Mouse (Mus musculus) stomach, embryonic 14.5 days (tissue): Measurements from ENCODE around the gene Usp37. TPM values are rescaled to one million over a fixed set of nuclear protein-coding genes. Genes with fewer than 3 reads are reported as not detected.

ENCODE experiments used
- ATAC-seq: fragments of 200-750 bp; cut with Nextera tagmentation; 2 replicates; pipeline ENCODE4 v1.8.0; 2017; ENCODE audit warnings: low read depth, moderate TSS enrichment; ENCODE audit not compliant: insufficient number of reproducible peaks, insufficient read depth, low FRiP score
- H3K27ac ChIP-seq: fragments of 300-500 bp; sonication (generic); 2 replicates; pipeline ENCODE4 v1.5.1; 2014; ENCODE audit warnings: mild to moderate bottlenecking, low read length, moderate library complexity, mixed read lengths
- H3K27me3 ChIP-seq: fragments of 300-500 bp; sonication (generic); 2 replicates; pipeline ENCODE4 v1.6.1; 2014; ENCODE audit warnings: low read length, control low read depth, mixed read lengths; ENCODE audit not compliant: control insufficient read depth, insufficient read depth
- H3K36me3 ChIP-seq: fragments of 300-500 bp; sonication (generic); 2 replicates; pipeline ENCODE4 v1.6.1; 2014; ENCODE audit warnings: mild to moderate bottlenecking, control low read depth, low read length, moderate library complexity, mixed read lengths; ENCODE audit not compliant: control insufficient read depth, insufficient read depth
- H3K4me1 ChIP-seq: fragments of 300-500 bp; sonication (generic); 2 replicates; pipeline ENCODE4 v1.6.1; 2014; ENCODE audit warnings: low read length, control low read depth, mixed read lengths; ENCODE audit not compliant: control insufficient read depth, insufficient read depth
- H3K4me2 ChIP-seq: fragments of 300-500 bp; sonication (generic); replicated peaks from 2 replicates; pipeline ENCODE4 v1.6.1; 2014; ENCODE audit warnings: low read depth, low read length, control low read depth
- H3K4me3 ChIP-seq: fragments of 300-500 bp; sonication (generic); 2 replicates; pipeline ENCODE4 v1.5.1; 2014; ENCODE audit warnings: low read depth, low read length, control low read depth
- H3K9ac ChIP-seq: fragments of 300-500 bp; sonication (generic); replicated peaks from 2 replicates; pipeline ENCODE4 v1.6.1; 2014; ENCODE audit warnings: low read depth, mild to moderate bottlenecking, control low read depth, low read length, moderate library complexity, mixed read lengths
- H3K9me3 ChIP-seq: fragments of 300-500 bp; sonication (generic); 2 replicates; pipeline ENCODE4 v1.6.1; 2016; ENCODE audit warnings: low read depth, low read length, control low read depth; ENCODE audit not compliant: control insufficient read depth
- WGBS: fragments of 180-500 bp; shearing (Covaris S2); extraction: QIAGEN DNeasy Blood & Tissue Kit; methylation state at CpG from one replicate; pipeline ENCODE4 v1.1.7; 2014; 5-methylcytosine and 5-hydroxymethylcytosine counted together
- polyA plus RNA-seq: library from polyadenylated mRNA; unstranded; fragments of >200 nt; fragmentation: Nextera tagmentation; extraction: Ambion mirVana; gene quantifications from 2 replicates; pipeline ENCODE4 v1.2.1, GENCODE M21; 2014

Gene Usp37
- polyA plus RNA-seq, 1 experiment from 2014 or later: 43.0 TPM

DNA sequence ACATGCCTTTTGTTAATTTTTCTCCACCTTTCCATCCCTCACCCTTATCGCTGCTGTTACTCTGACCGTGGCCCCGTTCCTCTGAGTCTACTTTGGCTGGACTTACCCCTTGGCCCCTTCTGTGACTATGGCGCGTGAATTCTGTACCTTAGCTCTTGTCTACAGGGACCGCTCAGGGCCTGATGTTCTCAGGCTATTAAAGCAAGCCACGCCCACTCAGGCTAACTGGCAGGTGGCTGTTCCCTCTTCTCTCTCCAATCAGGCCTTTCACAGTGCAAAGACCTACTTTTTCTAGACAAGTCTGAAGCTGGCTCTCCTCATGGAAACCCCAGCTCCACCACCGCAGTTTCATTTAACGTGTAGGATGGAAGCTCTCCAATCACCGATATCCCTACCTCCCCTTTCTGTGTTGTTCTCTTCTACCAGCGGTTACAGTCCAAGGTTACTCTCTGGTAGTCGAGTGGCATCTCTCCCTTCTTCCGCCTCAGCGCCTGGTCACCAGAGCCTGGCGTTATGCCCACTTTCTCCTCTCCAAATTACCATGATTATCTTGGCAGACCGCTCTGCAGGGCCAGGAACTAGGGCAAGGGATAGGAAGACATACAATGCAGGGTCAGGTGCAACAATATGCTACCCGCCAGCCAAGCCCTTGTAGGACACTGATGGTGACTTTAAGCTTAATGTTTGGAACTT lies 125.2 kb downstream of the Usp37 start:
- H3K9ac ChIP-seq: no peak overlapping the region
- no peak overlapping the region for H3K27ac ChIP-seq
- H3K27me3 ChIP-seq: no peaks in the 10 kb centered on the region
- WGBS: 74% methylated on average over 17 of the region's 17 CpGs
- H3K4me2 ChIP-seq: no peak overlapping the region
- no peaks in the 10 kb centered on the region for H3K9me3 ChIP-seq
- no peaks in the 10 kb centered on the region for H3K36me3 ChIP-seq
- peaks cover 4% of the 10 kb centered on the region; the same call in 1 of the 2 replicates for H3K4me1 ChIP-seq
- H3K4me3 ChIP-seq: no peak overlapping the region
- ATAC-seq: no peak

DNA sequence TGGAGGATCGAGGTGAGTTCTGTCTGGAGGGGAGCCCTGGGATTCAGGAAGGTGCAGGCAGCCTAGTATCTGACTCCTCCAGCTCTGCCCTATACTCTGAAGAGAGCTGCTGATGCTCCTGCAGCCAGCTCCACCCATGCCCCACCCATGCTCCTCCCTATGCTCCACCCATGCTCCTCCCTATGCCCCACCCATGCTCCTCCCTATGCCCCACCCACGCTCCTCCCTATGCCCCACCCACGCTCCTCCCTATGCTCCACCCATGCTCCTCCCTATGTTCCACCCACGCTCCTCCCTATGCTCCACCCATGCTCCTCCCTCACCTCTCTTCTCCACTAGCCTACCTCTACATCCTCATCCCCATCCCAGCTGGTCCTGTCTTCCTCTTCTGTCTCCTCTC lies 128.9 kb downstream of the Usp37 start:
- no peaks in the 10 kb centered on the region for H3K36me3 ChIP-seq
- no peak overlapping the region for H3K27ac ChIP-seq
- no peaks in the 10 kb centered on the region for H3K4me1 ChIP-seq
- H3K4me3 ChIP-seq: no peak overlapping the region
- no peaks in the 10 kb centered on the region for H3K27me3 ChIP-seq
- no peak overlapping the region for H3K9ac ChIP-seq
- no peaks in the 10 kb centered on the region for H3K9me3 ChIP-seq
- ATAC-seq: no peak
- 38% methylated on average over 4 of the region's 4 CpGs for WGBS
- no peak overlapping the region for H3K4me2 ChIP-seq

DNA sequence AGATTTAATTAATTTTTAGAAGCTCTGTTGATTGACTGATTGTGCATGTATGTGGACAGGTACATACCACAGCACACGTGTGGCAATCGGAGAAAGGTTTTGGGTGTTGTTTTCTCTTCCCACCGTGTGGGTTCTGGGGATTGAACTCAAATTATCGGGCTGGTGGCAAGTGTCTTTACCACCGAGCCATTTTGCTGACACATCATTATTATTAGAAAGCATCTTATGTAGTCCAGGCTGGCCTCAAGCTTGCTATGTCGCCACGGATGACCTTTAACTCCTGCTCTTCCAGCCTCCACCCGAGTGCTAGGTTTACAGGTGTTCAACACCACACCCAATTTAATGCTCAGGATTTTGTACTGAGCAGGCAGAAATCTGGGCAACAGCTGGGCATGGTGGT lies 131.4 kb downstream of the Usp37 start:
- H3K4me3 ChIP-seq: no peak overlapping the region
- no peak overlapping the region for H3K27ac ChIP-seq
- H3K27me3 ChIP-seq: no peaks in the 10 kb centered on the region
- H3K9me3 ChIP-seq: no peaks in the 10 kb centered on the region
- H3K9ac ChIP-seq: no peak overlapping the region
- no peaks in the 10 kb centered on the region for H3K36me3 ChIP-seq
- H3K4me2 ChIP-seq: no peak overlapping the region
- no peaks in the 10 kb centered on the region for H3K4me1 ChIP-seq
- ATAC-seq: no peak
- WGBS: 81% methylated on average over 8 of the region's 8 CpGs

DNA sequence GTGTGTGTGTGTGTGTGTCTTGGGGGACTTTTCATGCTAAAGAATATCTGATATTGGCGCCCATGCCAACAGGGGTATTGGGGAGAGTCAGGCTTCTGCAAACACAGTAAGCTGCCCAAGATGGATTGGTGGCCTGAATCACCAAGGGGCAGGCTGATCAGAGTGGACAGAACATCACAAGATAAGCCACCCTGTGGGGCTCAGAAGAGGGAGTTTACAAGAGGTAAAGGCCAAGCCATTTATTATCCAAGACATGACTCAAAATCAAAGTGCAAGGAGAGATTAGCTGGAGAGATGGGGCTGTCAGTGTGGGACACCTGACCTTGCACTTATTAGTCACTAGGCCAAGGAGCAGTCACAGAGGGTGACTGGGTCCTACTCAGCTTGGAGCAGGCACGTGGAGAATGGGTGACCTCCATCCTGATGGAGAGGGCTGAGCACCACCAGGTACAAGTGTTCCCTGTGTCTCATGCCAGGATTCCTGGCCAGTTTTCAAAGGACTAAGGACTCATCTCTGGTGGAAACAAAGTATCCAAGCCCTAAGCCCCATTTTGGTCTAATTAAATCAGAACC lies 132.2 kb downstream of the Usp37 start:
- Histone ChIP-seq H3K4me1 (no peaks in the 10 kb centered on the region), H3K4me2 (no peak overlapping the region), H3K9me3 (no peaks in the 10 kb centered on the region), H3K27me3 (no peaks in the 10 kb centered on the region), H3K27ac (no peak overlapping the region), H3K9ac (no peak overlapping the region), H3K4me3 (no peak overlapping the region), H3K36me3 (no peaks in the 10 kb centered on the region)
- no peak for ATAC-seq
- WGBS: 34% methylated on average over 2 of the region's 2 CpGs

DNA sequence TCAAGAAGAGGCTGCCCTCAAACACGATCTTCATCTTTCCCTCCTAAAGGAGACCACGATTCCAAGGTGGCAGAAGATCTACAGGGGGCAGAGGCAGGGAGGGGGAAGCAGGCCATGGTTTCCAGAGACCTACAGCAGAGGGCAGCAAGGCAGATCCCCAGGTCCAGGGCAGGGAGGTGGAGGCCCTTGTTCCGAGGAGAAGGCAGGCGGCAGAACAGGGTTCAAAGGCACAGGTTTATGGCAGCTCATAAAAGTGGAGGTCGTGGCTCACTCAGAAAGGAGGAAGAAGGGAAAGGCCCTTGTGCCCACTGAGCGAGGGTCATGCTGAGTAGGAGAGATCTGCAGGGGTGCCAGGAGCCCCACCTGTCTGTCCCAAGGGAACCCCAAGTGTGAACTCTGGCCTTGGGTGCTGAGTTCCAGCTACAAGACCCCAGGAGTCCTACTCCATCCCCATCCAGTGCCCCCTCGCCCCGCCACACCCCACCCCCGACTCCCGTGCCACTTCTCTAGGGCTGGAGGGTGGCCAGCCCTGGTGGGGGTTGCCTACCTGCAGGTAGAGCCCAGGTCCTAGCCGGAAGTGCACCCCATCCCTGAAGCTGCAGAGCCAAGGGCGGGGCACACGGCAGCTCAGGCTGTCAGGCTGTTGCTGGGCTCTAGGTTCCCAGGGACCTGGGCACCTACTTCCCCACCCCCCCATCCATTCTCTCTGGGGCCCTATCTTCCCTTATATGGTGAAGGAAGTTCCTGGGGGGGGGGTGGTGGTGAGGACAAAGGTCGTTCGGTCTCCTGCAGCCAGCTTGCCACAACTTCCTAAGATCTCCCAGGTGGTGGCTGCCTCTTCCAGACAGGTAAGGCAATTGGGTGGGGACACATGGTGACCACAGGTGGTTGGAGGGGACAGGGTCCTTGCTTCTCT lies 135.2 kb downstream of the Usp37 start, which contains the start of gene Vil1:
Gene Vil1 (plus strand): TSS at position 788 of the 916 bp plus-strand sequence.
- H3K4me3 ChIP-seq: no peak within 1 kb of the TSS
- peak; percentile 66 for ATAC-seq
- H3K27ac ChIP-seq: peak within 1 kb of the TSS; percentile 33; the same call in 1 of the 2 replicates
- no peaks in the 10 kb centered on the region for H3K9me3 ChIP-seq
- no peak within 1 kb of the TSS for H3K9ac ChIP-seq
- no peaks in the 10 kb centered on the region for H3K36me3 ChIP-seq
- H3K27me3 ChIP-seq: no peaks in the 10 kb centered on the region
- H3K4me1 ChIP-seq: no peaks in the 10 kb centered on the region
- 48% methylated on average over 15 of the region's 15 CpGs for WGBS
- no peak within 1 kb of the TSS for H3K4me2 ChIP-seq

DNA sequence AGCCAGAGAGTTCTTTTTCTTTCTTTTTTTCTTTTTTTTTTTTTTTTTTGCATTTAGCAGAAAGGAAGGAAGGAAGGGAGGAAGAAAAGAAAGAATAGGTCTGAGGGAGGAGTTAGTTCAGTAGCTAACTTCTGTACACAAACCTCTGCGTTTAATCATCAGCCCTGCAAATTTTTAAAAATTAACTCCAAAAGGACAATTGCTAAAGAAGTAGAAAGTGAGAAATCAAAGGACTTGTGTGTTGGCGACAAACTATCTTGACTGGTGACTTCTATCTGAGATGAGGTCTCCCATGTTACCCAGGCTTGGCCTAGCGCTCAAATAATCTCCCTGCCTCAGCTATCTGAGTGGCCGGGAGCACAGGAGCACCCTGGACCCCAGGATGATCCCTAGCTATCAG lies 139.9 kb downstream of the Usp37 start:
- 80% methylated on average over 4 of the region's 4 CpGs for WGBS
- ATAC-seq: no peak
- no peak overlapping the region for H3K9ac ChIP-seq
- no peaks in the 10 kb centered on the region for H3K27me3 ChIP-seq
- no peak overlapping the region for H3K27ac ChIP-seq
- H3K4me3 ChIP-seq: no peak overlapping the region
- H3K4me1 ChIP-seq: no peaks in the 10 kb centered on the region
- no peaks in the 10 kb centered on the region for H3K9me3 ChIP-seq
- no peaks in the 10 kb centered on the region for H3K36me3 ChIP-seq
- H3K4me2 ChIP-seq: no peak overlapping the region

DNA sequence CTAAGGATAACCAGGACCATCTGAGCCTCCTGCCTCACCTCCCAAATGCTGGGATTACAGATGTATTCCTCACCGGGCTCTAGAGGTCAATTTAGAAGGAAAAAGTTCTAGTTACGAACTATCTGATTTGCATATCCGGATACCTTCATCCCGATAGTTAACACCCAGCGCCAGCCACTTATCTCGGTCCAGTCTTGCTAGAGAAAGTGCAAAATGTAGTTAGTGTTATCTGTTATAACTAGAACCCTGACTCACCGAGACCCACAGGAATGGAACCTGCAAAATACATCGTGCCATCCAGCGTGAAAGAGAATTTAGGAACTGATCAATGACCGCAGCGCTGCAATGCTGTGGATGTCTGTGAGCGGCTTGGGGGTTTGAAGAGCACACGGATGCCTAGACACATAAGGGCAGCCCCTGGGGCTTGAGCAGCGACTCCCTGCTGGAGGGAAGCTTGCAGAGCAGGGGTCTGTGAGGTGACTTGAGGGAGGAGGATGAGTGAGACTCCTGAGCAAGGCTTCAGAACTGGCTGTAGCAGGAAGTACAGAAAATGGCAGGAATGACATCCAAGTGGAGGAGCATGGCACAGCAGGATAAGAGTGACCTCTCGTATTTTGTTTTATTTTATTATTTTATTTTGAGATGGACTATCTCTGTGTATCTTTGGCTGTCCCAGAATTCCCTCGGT lies 142.9 kb downstream of the Usp37 start:
- Histone ChIP-seq H3K27me3 (no peaks in the 10 kb centered on the region), H3K9ac (no peak overlapping the region), H3K36me3 (no peaks in the 10 kb centered on the region), H3K27ac (no peak overlapping the region), H3K4me1 (no peaks in the 10 kb centered on the region), H3K4me3 (no peak overlapping the region), H3K9me3 (no peaks in the 10 kb centered on the region), H3K4me2 (no peak overlapping the region)
- 53% methylated on average over 16 of the region's 16 CpGs for WGBS
- ATAC-seq: no peak

DNA sequence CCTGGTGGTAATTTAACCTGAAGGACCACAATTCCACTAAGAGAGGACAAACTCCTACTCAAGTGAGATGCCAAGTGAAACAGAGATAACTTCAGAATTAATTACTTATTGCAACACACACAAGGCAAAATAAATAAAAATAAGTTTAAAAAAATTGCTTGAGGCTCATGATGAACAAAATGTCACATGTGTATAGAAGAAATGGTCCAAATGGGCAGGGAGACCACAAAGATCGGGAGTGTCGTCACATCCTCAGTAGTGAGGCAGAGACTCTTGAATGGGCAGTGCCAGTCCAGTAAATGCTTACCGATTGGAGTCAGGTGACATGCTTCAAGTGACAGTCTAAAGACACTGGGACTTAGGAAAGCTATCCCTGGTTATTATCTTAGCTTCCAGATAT lies 143.6 kb downstream of the Usp37 start:
- 78% methylated on average over 3 of the region's 3 CpGs for WGBS
- Histone ChIP-seq H3K9ac (no peak overlapping the region), H3K4me1 (no peaks in the 10 kb centered on the region), H3K4me3 (no peak overlapping the region), H3K9me3 (no peaks in the 10 kb centered on the region), H3K27ac (no peak overlapping the region), H3K4me2 (no peak overlapping the region), H3K27me3 (no peaks in the 10 kb centered on the region), H3K36me3 (no peaks in the 10 kb centered on the region)
- no peak for ATAC-seq
